Mouse (Mus musculus) mouse embryonic stem cell (cell line): ENCODE data around the gene Ccdc27.

Experiments used
- in situ Hi-C, 2 experiments: fragments of 300-500 bp; cut with MboI; formaldehyde crosslinking; loops; 1 replicate in 1 of 2; 3 replicates in 1 of 2; pipeline ENCODE4 v1.14.3; 2019 to 2020; ENCODE audit warnings: low sequenced_read_pairs in 2 of 2, low pct_unique_long_range_greater_than_20kb in 1 of 2, mixed read lengths in 1 of 2; ENCODE audit not compliant: unreplicated experiment in 1 of 2

The Ccdc27 gene

GRCm38 (mm10) chr4:153992715-153993114 is 49.8 kb downstream of the Ccdc27 start:
- in situ Hi-C loops: no loop called here

- in situ Hi-C loops: no loop called here
Measured at GRCm38 (mm10) chr4:153980470-153980869, 62.0 kb downstream of the Ccdc27 start.

- in situ Hi-C loops: no loop called here
Measured at GRCm38 (mm10) chr4:153979243-153979642, 63.2 kb downstream of the Ccdc27 start.
